Mouse (Mus musculus) bone marrow, adult 2 months (tissue): ENCODE data around the gene Mri1. TPM values are rescaled to one million over a fixed set of nuclear protein-coding genes. Genes with fewer than 3 reads are reported as not detected.
A peak's percentile ranks its signal among the peaks of the same experiment; 100 is the strongest.

Experiments used
- H3K27ac ChIP-seq: fragments of 200-500 bp; 2 replicates; pipeline ENCODE4 v1.5.1; 2012; ENCODE audit warnings: low read depth, mild to moderate bottlenecking, control low read depth, inconsistent platforms, low read length; ENCODE audit not compliant: control insufficient read depth, poor library complexity, insufficient read depth
- H3K4me1 ChIP-seq: fragments of 200-500 bp; 2 replicates; pipeline ENCODE4 v1.6.1; 2011; ENCODE audit warnings: low read length; ENCODE audit not compliant: control insufficient read depth, insufficient read depth
- H3K4me3 ChIP-seq: fragments of 200-500 bp; replicated peaks from 2 replicates; pipeline ENCODE3; 2011; ENCODE audit warnings: mild to moderate bottlenecking, low read depth, low read length, control low read depth; ENCODE audit not compliant: control insufficient read depth
- CTCF ChIP-seq: fragments of 200-500 bp; IDR thresholded peaks from 2 replicates; pipeline ENCODE4 v1.5.1; 2011; ENCODE audit warnings: low read length, control low read depth; ENCODE audit not compliant: control insufficient read depth, insufficient read depth
- POLR2A ChIP-seq: fragments of 200-500 bp; IDR thresholded peaks from 2 replicates; pipeline ENCODE4 v1.6.1; 2011; ENCODE audit warnings: low read depth, mild to moderate bottlenecking, control low read depth, low read length, borderline replicate concordance; ENCODE audit not compliant: control insufficient read depth
- WGBS: fragments of 180-500 bp; shearing (Covaris S2); methylation state at CpG from one replicate; pipeline ENCODE4 v1.1.7; 2018; 5-methylcytosine and 5-hydroxymethylcytosine counted together
- polyA plus RNA-seq: library from polyadenylated mRNA; stranded (reverse); fragments of >200 nt; gene quantifications from 2 replicates; pipeline ENCODE4 v1.2.4, GENCODE M21; 2011; ENCODE audit warnings: low replicate concordance; ENCODE audit not compliant: missing spikeins, insufficient read depth, insufficient read length

Gene Mri1
- polyA plus RNA-seq, 1 experiment: 26.0 TPM

DNA sequence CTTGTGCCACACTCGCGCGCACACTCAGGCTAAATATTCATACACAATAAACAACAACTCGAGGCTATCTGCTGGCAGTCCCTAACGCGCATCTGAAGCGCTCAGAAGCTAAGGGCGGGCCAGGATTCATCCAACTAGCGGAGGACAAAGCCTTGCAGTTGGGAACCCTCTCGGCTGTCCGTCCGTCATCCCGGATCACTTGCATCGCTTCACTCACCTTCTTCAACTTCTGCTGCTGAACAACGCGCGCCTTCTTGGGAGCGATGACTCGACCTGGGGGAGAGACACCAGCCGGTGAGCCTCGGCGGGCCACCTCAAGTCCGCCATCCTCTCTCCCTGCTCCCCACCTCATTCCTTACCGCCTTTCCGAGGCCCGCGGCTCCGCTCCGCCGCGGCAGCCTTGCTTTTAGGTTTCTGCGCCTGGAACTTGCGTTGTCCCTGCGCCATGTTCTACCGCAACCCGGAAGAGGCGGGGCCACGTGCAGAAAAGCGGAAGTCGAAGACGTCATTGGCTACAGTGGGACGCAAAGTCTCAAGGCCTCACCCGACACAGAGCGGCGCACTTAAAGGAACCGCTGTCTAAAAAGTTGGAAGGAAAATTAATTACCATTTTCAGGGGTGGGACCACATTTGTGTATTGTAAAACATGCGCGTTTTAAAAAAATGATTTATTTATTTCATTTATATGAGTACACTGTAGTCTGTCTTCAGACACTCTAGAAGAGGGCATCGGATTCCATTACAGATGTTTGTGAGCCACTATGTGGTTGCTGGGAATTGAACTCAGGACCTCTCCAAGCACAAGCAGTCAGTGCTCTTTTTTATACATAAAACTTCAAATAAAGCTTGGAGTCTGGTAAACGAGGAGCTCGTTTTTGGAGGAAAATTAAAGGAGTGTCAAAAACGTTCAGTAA, 7.6 kb downstream of the Mri1 start, which contains the start of gene D8Ertd738e:
Gene D8Ertd738e, minus strand, starts transcription at position 463 of the 914 bp plus-strand sequence.
- peak within 1 kb of the TSS; percentile 96 for H3K4me3 ChIP-seq
- 4% methylated on average over 52 of the region's 52 CpGs for WGBS

GRCm38 (mm10) chr8:84241821-84242220, 15.3 kb downstream of the Mri1 start:
- Histone ChIP-seq H3K27ac (no peak overlapping the region), H3K4me3 (no peak overlapping the region), H3K4me1 (peaks cover 1% of the 10 kb centered on the region; the same call in 1 of the 2 replicates)
- 52% methylated on average over 2 of the region's 2 CpGs for WGBS
- TF ChIP-seq CTCF (no peak), POLR2A (no peak)

More for the DNA sequence above, 7.6 kb downstream of the Mri1 start, which contains the start of gene D8Ertd738e:
- Histone ChIP-seq H3K4me1 (no peaks in the 10 kb centered on the region), H3K27ac (peak within 1 kb of the TSS; percentile 90)
- TF ChIP-seq CTCF (no peak), POLR2A (peak; percentile 95; the same call in 1 of the 2 replicates)

- Histone ChIP-seq H3K27ac (no peak overlapping the region), H3K4me3 (no peak overlapping the region), H3K4me1 (peaks cover 1% of the 10 kb centered on the region; the same call in 1 of the 2 replicates)
- WGBS: 73% methylated on average over 6 of the region's 6 CpGs
- TF ChIP-seq CTCF: no peak
- TF ChIP-seq POLR2A: no peak
These were observed 16.0 kb downstream of the Mri1 start for GRCm38 (mm10) chr8:84241167-84241566.

DNA sequence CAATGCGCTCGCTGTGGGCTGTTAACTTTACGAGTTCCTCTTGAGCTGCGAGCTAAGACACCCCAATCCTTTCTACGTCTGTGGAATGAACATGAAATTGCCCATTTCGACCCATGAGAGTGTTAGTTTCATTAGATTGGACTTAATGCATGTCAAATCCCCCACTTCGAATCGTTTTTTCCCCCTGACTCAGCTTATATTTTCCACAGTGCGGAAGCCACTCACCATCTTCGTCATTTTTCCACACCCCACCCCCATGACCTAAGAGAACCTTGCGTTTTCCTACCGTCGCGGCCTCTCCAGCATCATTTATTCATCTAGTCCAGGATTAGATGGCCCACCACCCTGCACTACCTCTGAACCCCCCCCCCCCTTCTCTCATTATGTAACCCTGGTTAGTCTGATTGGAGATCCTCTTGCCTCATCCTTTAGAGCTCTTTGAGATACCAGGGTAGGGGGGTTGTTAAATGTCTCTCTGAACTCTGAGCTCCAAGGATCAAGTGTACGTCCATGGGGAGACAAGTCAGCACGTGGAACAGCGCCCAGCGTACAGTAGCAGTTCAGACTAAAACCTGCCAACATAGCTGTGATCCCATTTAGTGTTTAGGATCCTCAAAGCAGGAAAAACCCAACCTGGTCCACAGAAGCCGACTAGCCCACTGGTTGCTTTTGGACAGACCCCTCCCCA, 19.4 kb downstream of the Mri1 start:
- Histone ChIP-seq H3K27ac (peak overlapping the region; percentile 39), H3K4me1 (peaks cover 3% of the 10 kb centered on the region; the same call in 1 of the 2 replicates), H3K4me3 (peak overlapping the region; percentile 64)
- TF ChIP-seq POLR2A (no peak), CTCF (no peak)
- WGBS: 17% methylated on average over 19 of the region's 19 CpGs

GRCm38 (mm10) chr8:84236998-84237473, 20.1 kb downstream of the Mri1 start, which contains the start of gene Zswim4:
Gene Zswim4, minus strand, starts transcription at chr8:84237055.
- H3K4me1 ChIP-seq: peaks cover 3% of the 10 kb centered on the region; the same call in 1 of the 2 replicates
- TF ChIP-seq POLR2A (peak; percentile 41; the same call in 1 of the 2 replicates), CTCF (no peak)
- H3K27ac ChIP-seq: peak within 1 kb of the TSS; percentile 39
- WGBS: under 1% methylated on average over 35 of the region's 35 CpGs
- peak within 1 kb of the TSS; percentile 82 for H3K4me3 ChIP-seq

- H3K27ac ChIP-seq: no peak overlapping the region; the same call in 1 of the 2 replicates
- peaks cover 3% of the 10 kb centered on the region; the same call in 1 of the 2 replicates for H3K4me1 ChIP-seq
- peak overlapping the region; percentile 82 for H3K4me3 ChIP-seq
- no peak for TF ChIP-seq CTCF
- TF ChIP-seq POLR2A: no peak
- under 1% methylated on average over 30 of the region's 30 CpGs for WGBS
These were observed 20.6 kb downstream of the Mri1 start for GRCm38 (mm10) chr8:84236410-84236997.

GRCm38 (mm10) chr8:84235746-84236409, 21.2 kb downstream of the Mri1 start:
- no peak for TF ChIP-seq POLR2A
- TF ChIP-seq CTCF: no peak
- 7% methylated on average over 10 of the region's 10 CpGs for WGBS
- Histone ChIP-seq H3K27ac (no peak overlapping the region), H3K4me1 (peaks cover 3% of the 10 kb centered on the region; the same call in 1 of the 2 replicates), H3K4me3 (peak overlapping the region; percentile 82)

DNA sequence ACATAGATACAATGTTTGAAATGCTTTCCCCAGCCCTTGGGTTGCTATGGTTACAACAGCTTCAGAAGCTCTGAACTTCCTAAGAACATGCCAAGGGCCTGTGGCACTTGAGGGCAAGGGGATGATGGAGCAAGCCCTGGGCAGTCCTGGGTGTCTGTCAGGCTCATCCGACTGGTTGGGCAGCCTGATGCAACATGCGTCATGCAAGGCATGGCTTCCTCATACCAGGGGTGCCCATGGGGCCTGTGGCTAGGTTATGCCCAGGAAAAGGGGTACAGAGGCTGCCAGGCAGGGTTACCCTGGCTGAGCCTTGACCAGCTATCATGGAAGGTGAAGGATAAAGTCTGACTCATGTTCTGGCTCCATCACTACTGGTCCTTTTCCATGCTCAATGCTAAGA, 24.1 kb downstream of the Mri1 start:
- Histone ChIP-seq H3K4me3 (no peak overlapping the region), H3K27ac (peak overlapping the region; percentile 11; the same call in 1 of the 2 replicates), H3K4me1 (peaks cover 3% of the 10 kb centered on the region; the same call in 1 of the 2 replicates)
- 37% methylated on average over 2 of the region's 2 CpGs for WGBS
- TF ChIP-seq CTCF: no peak
- TF ChIP-seq POLR2A: no peak
